Comparison of ENCODE assay signal across 18 mouse cellular contexts in the genomic region with DNA sequence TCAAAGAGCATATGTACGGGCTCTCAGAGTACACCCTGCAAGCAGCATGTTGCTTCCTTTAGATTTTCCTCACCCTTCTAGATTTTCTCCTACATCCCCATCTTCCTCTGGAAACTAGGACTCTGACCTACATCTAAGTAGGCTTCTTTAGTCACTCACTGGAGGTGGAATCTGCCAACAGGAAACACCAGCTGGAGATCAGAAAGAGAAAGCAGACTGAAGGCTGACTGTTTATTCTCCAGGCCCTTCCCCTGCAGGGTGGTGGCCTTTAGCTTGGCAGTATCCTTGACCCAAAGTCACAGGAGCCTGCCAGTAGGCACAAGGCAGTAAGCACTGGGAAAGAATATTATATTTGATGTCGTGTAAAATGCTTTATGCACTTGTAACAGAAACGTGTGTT.
DNase-seq lines count a peak whose midpoint lies in the region; ATAC-seq lines count a peak whose summit lies in the region.
"Had no signal": no experiment of that assay in that cellular context is flagged by ENCODE, and none has a peak within 500 bp of the region (broad histone marks: within the 10 kb centered on the region; RNA-seq: fewer than 3 reads in every experiment).

No protein-coding gene starts in this region.

- no peaks in the 10 kb centered on the region for H3K36me3 ChIP-seq in midbrain, embryonic 11.5 days (ENCODE audit: control insufficient read depth, insufficient read depth, low read length)
- no peaks in the 10 kb centered on the region for H3K36me3 ChIP-seq in midbrain, embryonic 16.5 days (ENCODE audit: control insufficient read depth, insufficient read depth, low read length)
- no peaks in the 10 kb centered on the region for H3K36me3 ChIP-seq in midbrain, embryonic 10.5 days
- no peaks in the 10 kb centered on the region for H3K36me3 ChIP-seq in kidney, embryonic 14.5 days (ENCODE audit: control insufficient read depth, insufficient read depth, low read length)
- H3K36me3 ChIP-seq: embryonic facial prominence, embryonic 13.5 days; neural tube, embryonic 13.5 days had no signal

- H3K27ac ChIP-seq in midbrain, embryonic 11.5 days (ENCODE audit: low read depth, low read length): no peak overlapping the region
- no peak overlapping the region for H3K27ac ChIP-seq in midbrain, embryonic 16.5 days (ENCODE audit: low read length)
- H3K27ac ChIP-seq in midbrain, embryonic 10.5 days (replicated peaks): no peak overlapping the region
- no peak overlapping the region for H3K27ac ChIP-seq in kidney, embryonic 14.5 days (ENCODE audit: low read depth, low read length)
- H3K27ac ChIP-seq: embryonic facial prominence, embryonic 13.5 days; gastrocnemius, adult 2 months; neural tube, embryonic 13.5 days; stomach, postnatal 0 days had no signal

- H3K9ac ChIP-seq in midbrain, embryonic 11.5 days (ENCODE audit: low read length): no peak overlapping the region
- H3K9ac ChIP-seq in midbrain, embryonic 16.5 days (ENCODE audit: low read depth, low read length): no peak overlapping the region
- H3K9ac ChIP-seq in kidney, embryonic 14.5 days (ENCODE audit: low read depth, low read length): no peak overlapping the region
- H3K9ac ChIP-seq: embryonic facial prominence, embryonic 13.5 days; neural tube, embryonic 13.5 days had no signal

- no peaks in the 10 kb centered on the region for H3K9me3 ChIP-seq in midbrain, embryonic 11.5 days (ENCODE audit: control insufficient read depth, low read length)
- H3K9me3 ChIP-seq in midbrain, embryonic 16.5 days (replicated peaks; ENCODE audit: control insufficient read depth, low read length, poor library complexity, severe bottlenecking): no peaks in the 10 kb centered on the region
- H3K9me3 ChIP-seq in midbrain, embryonic 10.5 days (replicated peaks): no peaks in the 10 kb centered on the region
- H3K9me3 ChIP-seq in kidney, embryonic 14.5 days (ENCODE audit: control insufficient read depth, low read length): no peaks in the 10 kb centered on the region
- H3K9me3 ChIP-seq: embryonic facial prominence, embryonic 13.5 days; neural tube, embryonic 13.5 days had no signal

- H3K4me3 ChIP-seq in midbrain, embryonic 11.5 days (ENCODE audit: low read depth, low read length): no peak overlapping the region
- no peak overlapping the region for H3K4me3 ChIP-seq in midbrain, embryonic 16.5 days (ENCODE audit: low read depth, low read length)
- H3K4me3 ChIP-seq in midbrain, embryonic 10.5 days: no peak overlapping the region
- H3K4me3 ChIP-seq in kidney, embryonic 14.5 days (ENCODE audit: low read length): no peak overlapping the region
- H3K4me3 ChIP-seq: embryonic facial prominence, embryonic 13.5 days; gastrocnemius, adult 2 months; neural tube, embryonic 13.5 days had no signal

- no peak overlapping the region for H3K4me2 ChIP-seq in midbrain, embryonic 11.5 days
- H3K4me2 ChIP-seq in midbrain, embryonic 16.5 days (ENCODE audit: low read length): no peak overlapping the region
- no peak overlapping the region for H3K4me2 ChIP-seq in kidney, embryonic 14.5 days (replicated peaks; ENCODE audit: low read depth, low read length)
- H3K4me2 ChIP-seq: embryonic facial prominence, embryonic 13.5 days; heart, embryonic 11.5 days; neural tube, embryonic 13.5 days had no signal

- H3K4me1 ChIP-seq in midbrain, embryonic 11.5 days (ENCODE audit: control insufficient read depth, insufficient read depth, low read length): no peaks in the 10 kb centered on the region
- H3K4me1 ChIP-seq in midbrain, embryonic 16.5 days (ENCODE audit: control insufficient read depth, insufficient read depth, low read length): no peaks in the 10 kb centered on the region
- peaks cover 16% of the 10 kb centered on the region for H3K4me1 ChIP-seq in midbrain, embryonic 10.5 days
- no peaks in the 10 kb centered on the region for H3K4me1 ChIP-seq in kidney, embryonic 14.5 days (ENCODE audit: control insufficient read depth, insufficient read depth, low read length)
- H3K4me1 ChIP-seq: neural tube, embryonic 13.5 days had no signal

- DNase-seq in frontal cortex, postnatal 10 days (ENCODE audit: low spot score in 2 of 2): no peak
- DNase-seq in midbrain, embryonic 11.5 days (ENCODE audit: low spot score, missing footprints): peak; percentile 79
- DNase-seq in adrenal gland, postnatal 14 days: peak; percentile 17
- peak; percentile 15 for DNase-seq in lung, postnatal 25 days (ENCODE audit: low spot score)
- DNase-seq in midbrain, embryonic 10.5 days (ENCODE audit: low spot score): no peak
- DNase-seq: gastrocnemius, adult 2 months; heart, postnatal 4 days; liver; spleen, adult 18-20 months; thymus, postnatal 36 days had no signal

- ATAC-seq in frontal cortex, adult (ENCODE audit: low TSS enrichment): peak; percentile 99
- no peak for ATAC-seq in midbrain, embryonic 11.5 days (ENCODE audit: low FRiP score)
- ATAC-seq in midbrain, embryonic 16.5 days: no peak
- no peak for ATAC-seq in kidney, embryonic 14.5 days (ENCODE audit: low FRiP score, low TSS enrichment)
- ATAC-seq: CD4-positive, CD25-positive, alpha-beta regulatory T cell, adult 4 months had no signal

- H3K27me3 ChIP-seq in midbrain, embryonic 11.5 days (ENCODE audit: control insufficient read depth, insufficient read depth, low read length): no peaks in the 10 kb centered on the region
- no peaks in the 10 kb centered on the region for H3K27me3 ChIP-seq in midbrain, embryonic 16.5 days (ENCODE audit: control insufficient read depth, insufficient read depth, low read depth, low read length)
- no peaks in the 10 kb centered on the region for H3K27me3 ChIP-seq in midbrain, embryonic 10.5 days (ENCODE audit: low read depth, poor library complexity, severe bottlenecking)
- H3K27me3 ChIP-seq in kidney, embryonic 14.5 days (ENCODE audit: control insufficient read depth, insufficient read depth, low read length): no peaks in the 10 kb centered on the region
- H3K27me3 ChIP-seq: embryonic facial prominence, embryonic 13.5 days; neural tube, embryonic 13.5 days had no signal

- 81% methylated on average over 3 of the region's 3 CpGs for WGBS in midbrain, embryonic 11.5 days
- 73% methylated on average over 3 of the region's 3 CpGs for WGBS in midbrain, embryonic 16.5 days
- 71% methylated on average over 3 of the region's 3 CpGs for WGBS in midbrain, embryonic 10.5 days
- WGBS in kidney, embryonic 14.5 days: 80% methylated on average over 3 of the region's 3 CpGs

Comparison
In these comparisons a context has a peak if more than half of its experiments do, and no peak if none do; other contexts are left out.
1. DNase-seq: peak in midbrain, embryonic 11.5 days (single experiment), adrenal gland, postnatal 14 days (single experiment) and lung, postnatal 25 days (single experiment); none in frontal cortex, postnatal 10 days (0 of 2) and midbrain, embryonic 10.5 days (single experiment).